Mouse (Mus musculus): ENCODE results near the gene Ncf1.

Gene Ncf1

DNA sequence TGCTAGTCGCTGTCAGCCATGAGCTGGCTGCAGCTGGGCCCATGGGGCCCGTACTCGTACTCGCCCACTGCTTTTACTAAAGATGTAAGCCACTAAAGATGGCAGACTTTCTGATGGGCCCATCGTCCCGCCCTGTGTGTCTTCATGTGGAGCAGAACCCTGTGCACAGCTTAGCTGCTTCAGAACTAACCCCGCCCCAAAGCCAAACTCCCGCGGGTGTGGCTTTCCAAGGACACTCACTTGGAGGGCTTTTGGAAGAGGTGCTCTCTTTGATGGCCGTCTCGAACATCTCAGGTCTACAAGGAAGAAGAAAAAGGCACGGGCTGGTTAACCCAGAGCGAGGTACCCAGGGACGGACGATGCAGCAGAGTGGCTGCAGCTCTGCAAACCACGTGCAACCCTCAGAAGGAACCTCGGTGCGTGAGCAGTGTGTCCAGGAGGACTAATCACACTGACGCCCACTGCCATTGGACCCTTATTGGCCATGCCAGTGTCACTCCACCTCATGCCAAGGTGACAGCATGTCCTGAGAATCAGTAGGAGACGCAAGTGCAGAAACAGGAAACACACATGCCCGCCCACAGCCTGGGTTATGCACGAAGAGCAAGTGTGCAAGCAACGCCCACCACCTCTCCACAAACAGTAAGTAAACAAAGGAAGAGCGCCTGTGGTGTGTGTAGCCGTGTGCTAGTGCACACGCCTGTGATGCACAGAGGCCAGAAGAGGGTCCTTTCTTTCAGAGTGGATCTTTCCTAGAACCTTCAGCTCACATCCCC is 14.4 kb upstream of the Ncf1 start:
- no peak for DNase-seq

DNA sequence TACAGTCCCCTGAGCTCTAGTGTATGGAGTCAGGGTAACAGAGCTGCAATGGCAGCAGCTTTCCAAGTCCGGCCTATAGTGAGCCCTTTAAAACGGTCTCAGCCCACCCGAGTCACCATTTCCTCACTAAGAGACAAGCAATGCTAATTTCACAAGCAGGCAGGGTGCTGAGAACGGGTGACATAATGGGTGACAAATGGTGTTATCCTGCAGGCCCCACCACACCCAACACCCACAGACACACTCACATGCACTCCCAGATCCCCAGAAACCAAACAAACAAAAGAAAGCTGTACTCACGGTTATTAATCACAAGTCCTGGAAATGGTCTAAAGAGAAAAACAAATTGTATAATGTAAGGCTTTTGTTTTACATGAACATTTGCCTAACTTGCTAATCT is 12.4 kb upstream of the Ncf1 start:
- DNase-seq, result no peak

GRCm38 (mm10) chr5:134237936-134238760 is 8.7 kb upstream of the Ncf1 start:
- no peak for DNase-seq

GRCm38 (mm10) chr5:134237508-134237907 is 8.1 kb upstream of the Ncf1 start:
- DNase-seq, result no peak

GRCm38 (mm10) chr5:134236796-134237195 is 7.4 kb upstream of the Ncf1 start:
- no peak for DNase-seq

DNA sequence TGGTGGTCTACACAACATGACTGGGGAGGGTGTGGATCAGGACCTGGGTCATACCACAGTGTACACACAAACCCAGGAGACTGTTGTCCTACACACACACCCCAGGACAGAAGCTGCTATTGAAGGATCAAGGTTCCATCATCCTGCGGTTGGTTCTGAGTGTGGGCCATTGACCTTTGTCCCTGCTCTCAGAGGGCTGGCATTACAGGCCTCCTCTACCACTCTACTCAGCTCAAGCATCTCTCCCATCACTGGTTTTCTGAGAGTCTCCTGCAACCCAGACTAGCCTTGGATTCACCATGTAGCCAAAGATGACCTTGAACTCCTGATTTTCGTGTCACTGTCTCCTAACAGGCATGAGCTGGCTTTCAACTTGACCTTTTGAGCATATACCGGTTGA is 6.8 kb upstream of the Ncf1 start:
- no peak for DNase-seq

DNA sequence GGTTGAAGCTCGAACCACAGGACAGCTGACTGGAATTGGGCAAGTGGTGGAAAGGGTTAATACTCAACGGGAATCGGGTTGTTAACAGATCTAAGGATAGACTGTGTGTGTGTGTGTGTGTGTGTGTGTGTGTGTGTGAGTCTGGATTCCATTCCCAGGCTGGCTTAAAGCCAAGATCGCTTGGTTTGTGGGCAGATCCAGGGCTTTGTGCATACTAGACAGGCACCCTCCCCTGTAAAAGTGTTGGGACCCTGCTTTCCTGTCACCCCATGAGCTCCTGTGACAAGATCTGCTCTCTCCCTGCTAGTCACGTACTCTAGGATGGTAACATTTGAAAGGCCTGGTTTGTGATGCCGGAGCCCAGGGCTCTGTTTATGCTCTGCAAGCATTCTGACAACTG is 5.7 kb upstream of the Ncf1 start:
- DNase-seq, result no peak

- DNase-seq, result no peak
Measured at GRCm38 (mm10) chr5:134234205-134234604, 4.8 kb upstream of the Ncf1 start.

GRCm38 (mm10) chr5:134233244-134233651 is 3.8 kb upstream of the Ncf1 start:
- DNase-seq, result no peak

GRCm38 (mm10) chr5:134232568-134232967 is 3.1 kb upstream of the Ncf1 start:
- peak; percentile 61 for DNase-seq

DNA sequence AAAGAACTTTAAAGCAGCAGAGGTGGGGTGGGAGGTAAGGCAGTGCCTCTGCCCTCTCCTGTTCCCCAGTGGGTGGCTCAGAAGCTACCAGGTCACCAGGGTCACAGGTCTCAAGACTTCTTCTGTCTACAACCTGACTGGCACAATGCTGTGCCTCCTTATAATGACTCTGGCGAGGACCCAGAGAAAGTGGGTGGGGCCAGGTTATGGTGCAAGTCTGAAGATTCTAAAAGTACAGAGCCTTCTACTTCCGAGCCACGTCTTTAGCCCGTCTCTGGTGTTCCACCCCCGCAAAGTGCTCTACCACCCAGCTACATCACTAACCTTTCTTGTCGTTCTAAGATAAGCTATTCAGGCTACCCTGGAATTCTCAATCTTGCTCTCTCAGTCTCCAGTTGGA is 2.7 kb upstream of the Ncf1 start:
- DNase-seq, result peak; percentile 26

- peak; percentile 27 for DNase-seq
Measured at GRCm38 (mm10) chr5:134231376-134231775, 2.0 kb upstream of the Ncf1 start.

- DNase-seq, result no peak
Measured at GRCm38 (mm10) chr5:134228249-134228638, 1.2 kb downstream of the Ncf1 start.

GRCm38 (mm10) chr5:134227574-134228248 is 1.7 kb downstream of the Ncf1 start:
- no peak for DNase-seq

DNA sequence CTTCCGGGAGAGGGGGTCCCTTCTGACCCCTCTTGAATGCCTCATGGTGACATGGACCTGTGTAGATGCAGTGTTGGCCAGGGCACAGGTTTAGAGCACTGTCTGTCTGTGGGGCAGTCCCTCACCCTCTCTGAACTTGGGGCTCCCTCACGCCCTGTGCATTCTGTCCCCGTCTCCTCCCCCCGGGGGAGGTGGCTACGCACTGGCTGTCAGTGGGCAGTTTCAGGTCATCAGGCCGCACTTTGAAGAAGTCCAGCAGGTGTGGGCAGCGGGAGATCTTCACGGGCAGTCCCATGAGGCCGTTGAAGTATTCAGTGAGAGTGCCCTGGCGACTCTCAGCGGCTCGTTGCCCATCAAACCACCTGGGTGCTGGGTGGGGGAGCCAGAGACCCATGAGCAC is 2.5 kb downstream of the Ncf1 start:
- no peak for DNase-seq

GRCm38 (mm10) chr5:134225110-134225901 is 4.1 kb downstream of the Ncf1 start:
- no peak for DNase-seq

DNA sequence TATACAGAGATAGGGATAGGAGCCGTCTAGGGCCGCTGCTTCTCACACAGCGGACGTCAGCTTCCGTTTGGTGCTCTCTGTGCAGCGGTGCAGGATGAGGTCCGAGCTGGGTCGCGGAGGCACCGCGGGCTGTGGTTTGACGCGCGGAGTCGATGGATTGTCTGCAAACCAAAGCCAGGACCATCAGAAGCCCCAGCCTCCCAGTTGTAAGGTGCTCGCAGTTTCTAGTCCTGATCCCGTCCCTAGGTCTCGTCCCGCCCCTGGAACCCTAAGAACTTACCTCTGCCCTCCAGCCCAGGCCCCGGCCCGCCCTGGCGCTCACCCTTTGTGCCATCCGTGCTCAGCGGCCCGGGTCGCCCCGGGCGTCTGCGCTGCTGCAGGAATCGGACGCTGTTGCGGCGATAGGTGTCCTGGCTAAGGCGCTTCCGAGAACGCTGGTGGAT is 7.7 kb downstream of the Ncf1 start:
- DNase-seq, result no peak

- no peak for DNase-seq
Measured at GRCm38 (mm10) chr5:134221278-134221677, 8.1 kb downstream of the Ncf1 start.

DNA sequence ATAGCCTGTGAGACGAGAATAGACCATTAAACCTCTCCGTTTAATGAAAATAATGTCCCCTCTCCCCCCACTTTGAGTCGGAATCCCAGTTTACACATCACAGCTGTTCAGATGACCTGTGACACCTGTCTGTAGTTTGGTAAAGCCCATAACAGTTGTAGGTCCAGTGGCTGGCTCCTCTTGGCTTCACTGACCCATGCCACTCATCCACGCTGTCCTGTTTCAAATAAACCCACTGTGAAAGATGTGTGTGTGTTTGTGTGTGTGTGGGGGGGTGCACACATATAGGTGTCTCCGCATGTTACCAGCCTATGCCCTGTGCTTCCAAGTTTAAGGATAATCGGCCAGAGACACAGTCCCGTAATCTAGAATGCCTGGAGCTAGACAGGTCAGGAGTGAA is 11.5 kb downstream of the Ncf1 start:
- DNase-seq, result no peak

DNA sequence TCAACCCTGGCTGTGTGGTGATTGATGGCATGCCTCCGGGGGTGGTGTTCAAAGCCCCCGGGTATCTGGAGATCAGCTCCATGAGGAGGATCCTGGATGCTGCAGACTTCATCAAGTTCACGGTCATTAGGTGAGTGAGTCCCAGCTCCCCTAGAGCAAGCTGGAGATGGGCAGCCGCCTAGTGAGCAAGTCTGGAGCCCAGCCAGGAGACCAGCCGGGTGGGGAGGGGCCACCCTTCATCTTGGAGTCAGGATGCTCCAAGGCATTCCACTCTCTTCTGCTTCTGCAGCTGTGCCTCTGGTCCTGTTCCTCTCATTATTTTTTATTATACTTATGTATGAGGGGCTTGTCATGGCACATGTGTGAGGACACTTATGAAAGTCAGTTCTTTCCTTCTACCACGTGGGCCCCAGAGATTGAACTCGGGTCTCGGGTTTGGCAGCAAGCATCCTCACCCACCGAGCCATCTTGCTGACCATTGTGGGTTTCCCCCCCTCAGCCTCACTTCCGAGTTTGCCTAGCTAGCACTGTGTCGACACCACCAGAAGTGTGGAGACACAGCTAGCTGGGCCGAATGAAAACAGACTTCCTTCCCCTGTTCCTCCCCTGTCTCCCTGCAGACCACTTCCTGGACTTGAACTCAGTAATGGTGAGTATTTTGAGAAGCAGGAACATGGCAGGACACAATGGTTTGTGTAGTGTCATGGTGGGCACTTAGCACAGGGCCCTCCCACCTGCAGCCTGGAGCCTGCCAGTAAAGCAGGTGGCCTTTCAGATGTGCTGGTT is 15.2 kb downstream of the Ncf1 start:
- DNase-seq, result no peak

- peak; percentile 63 for DNase-seq
Measured at GRCm38 (mm10) chr5:134209931-134210554, 19.4 kb downstream of the Ncf1 start.

All from kidney, adult 11 months (tissue).